Mouse (Mus musculus): Measurements from ENCODE around the gene Kcnk5. TPM values are rescaled to one million over a fixed set of nuclear protein-coding genes. Genes with fewer than 3 reads are reported as not detected.

Gene Kcnk5
- polyA plus RNA-seq, 1 experiment from 2014 or later = 6.9 TPM

- Histone ChIP-seq H3K27ac (no peak overlapping the region), H3K9ac (no peak overlapping the region), H3K36me3 (no peaks in the 10 kb centered on the region), H3K9me3 (no peaks in the 10 kb centered on the region), H3K4me3 (no peak overlapping the region), H3K4me1 (no peaks in the 10 kb centered on the region), H3K4me2 (replicated peaks) (no peak overlapping the region), H3K27me3 (no peaks in the 10 kb centered on the region)
- no peak for ATAC-seq (ENCODE audit: insufficient number of reproducible peaks, insufficient read depth, low FRiP score, low TSS enrichment)
- WGBS = 77% methylated on average over 6 of the region's 6 CpGs
These were observed 75.3 kb downstream of the Kcnk5 start for GRCm38 (mm10) chr14:20106271-20106670.

- Histone ChIP-seq H3K4me3 (no peak overlapping the region), H3K9me3 (no peaks in the 10 kb centered on the region), H3K4me2 (replicated peaks) (no peak overlapping the region), H3K9ac (no peak overlapping the region), H3K36me3 (no peaks in the 10 kb centered on the region), H3K4me1 (no peaks in the 10 kb centered on the region), H3K27me3 (no peaks in the 10 kb centered on the region), H3K27ac (no peak overlapping the region)
- no peak for ATAC-seq (ENCODE audit: insufficient number of reproducible peaks, insufficient read depth, low FRiP score, low TSS enrichment)
- 67% methylated on average over 4 of the region's 4 CpGs for WGBS
These were observed 78.4 kb downstream of the Kcnk5 start for GRCm38 (mm10) chr14:20103207-20103606.

GRCm38 (mm10) chr14:20098061-20098460 lies 83.5 kb downstream of the Kcnk5 start:
- H3K4me2 ChIP-seq (replicated peaks) = no peak overlapping the region
- no peak for ATAC-seq (ENCODE audit: insufficient number of reproducible peaks, insufficient read depth, low FRiP score, low TSS enrichment)
- H3K36me3 ChIP-seq = no peaks in the 10 kb centered on the region
- no peaks in the 10 kb centered on the region for H3K27me3 ChIP-seq
- H3K9me3 ChIP-seq = no peaks in the 10 kb centered on the region
- WGBS = 60% methylated on average over 5 of the region's 5 CpGs
- no peak overlapping the region for H3K9ac ChIP-seq
- H3K27ac ChIP-seq = no peak overlapping the region
- H3K4me1 ChIP-seq = no peaks in the 10 kb centered on the region
- no peak overlapping the region for H3K4me3 ChIP-seq

- no peak overlapping the region for H3K9ac ChIP-seq
- ATAC-seq (ENCODE audit: insufficient number of reproducible peaks, insufficient read depth, low FRiP score, low TSS enrichment) = no peak
- H3K9me3 ChIP-seq = no peaks in the 10 kb centered on the region
- 68% methylated on average over 5 of the region's 5 CpGs for WGBS
- H3K27ac ChIP-seq = no peak overlapping the region
- H3K4me3 ChIP-seq = no peak overlapping the region
- no peaks in the 10 kb centered on the region for H3K4me1 ChIP-seq
- H3K4me2 ChIP-seq (replicated peaks) = no peak overlapping the region
- 0 out of 2 replicates have a peak, but pooled peaks cover 5% of the 10 kb centered on the region for H3K27me3 ChIP-seq
- H3K36me3 ChIP-seq = no peaks in the 10 kb centered on the region
These were observed 86.7 kb downstream of the Kcnk5 start for GRCm38 (mm10) chr14:20094942-20095341.

- Histone ChIP-seq H3K9me3 (no peaks in the 10 kb centered on the region), H3K9ac (no peak overlapping the region), H3K27me3 (0 out of 2 replicates have a peak, but pooled peaks cover 5% of the 10 kb centered on the region), H3K4me1 (no peaks in the 10 kb centered on the region), H3K27ac (no peak overlapping the region), H3K4me2 (replicated peaks) (no peak overlapping the region), H3K36me3 (no peaks in the 10 kb centered on the region), H3K4me3 (no peak overlapping the region)
- WGBS = 19% methylated on average over 7 of the region's 7 CpGs
- no peak for ATAC-seq (ENCODE audit: insufficient number of reproducible peaks, insufficient read depth, low FRiP score, low TSS enrichment)
These were observed 88.1 kb downstream of the Kcnk5 start for GRCm38 (mm10) chr14:20093493-20093892.

Other genes with a start within 250 kb of the Kcnk5 start
- 77.6 and 81.4 TPM in 2 replicates for gene Gng2, start 204.2 kb downstream of the Kcnk5 start, polyA plus RNA-seq (2016; fragmentation: Nextera tagmentation; extraction: Ambion mirVana)
- 11.0 and 11.5 TPM in 2 replicates for gene Saysd1, start 43.3 kb downstream of the Kcnk5 start, polyA plus RNA-seq (2016; fragmentation: Nextera tagmentation; extraction: Ambion mirVana)
- not detected in 2 replicates for gene Kcnk16, start 87.4 kb upstream of the Kcnk5 start, polyA plus RNA-seq (2016; fragmentation: Nextera tagmentation; extraction: Ambion mirVana)
- 14.1 and 15.6 TPM in 2 replicates for gene Nudt13, start 112.9 kb upstream of the Kcnk5 start, polyA plus RNA-seq (2016; fragmentation: Nextera tagmentation; extraction: Ambion mirVana)
- 56.9 and 58.7 TPM in 2 replicates for gene Ecd, start 166.3 kb upstream of the Kcnk5 start, polyA plus RNA-seq (2016; fragmentation: Nextera tagmentation; extraction: Ambion mirVana)
- 48.4 and 53.5 TPM in 2 replicates for gene Fam149b, start 166.4 kb upstream of the Kcnk5 start, polyA plus RNA-seq (2016; fragmentation: Nextera tagmentation; extraction: Ambion mirVana)
- 231 and 238 TPM in 2 replicates for gene Dnajc9, start 207.1 kb upstream of the Kcnk5 start, polyA plus RNA-seq (2016; fragmentation: Nextera tagmentation; extraction: Ambion mirVana)
- 87.4 and 91.6 TPM in 2 replicates for gene Mrps16, start 211.8 kb upstream of the Kcnk5 start, polyA plus RNA-seq (2016; fragmentation: Nextera tagmentation; extraction: Ambion mirVana)

All from embryonic facial prominence, embryonic 12.5 days (tissue).